Mouse (Mus musculus) cerebellum, postnatal 14 days (tissue): ENCODE data around the gene Lsr.
"Not testable (repeated sequence)": the region's sequence is repeated elsewhere in the genome, so short reads cannot be mapped to it uniquely, and the experiment has no call there.

Experiments
- DNase-seq, 2 experiments: peaks; one replicate each; pipeline ENCODE4 v3.0.0; 2021; ENCODE audit warnings: mixed read lengths in 2 of 2

Lsr gene

DNA sequence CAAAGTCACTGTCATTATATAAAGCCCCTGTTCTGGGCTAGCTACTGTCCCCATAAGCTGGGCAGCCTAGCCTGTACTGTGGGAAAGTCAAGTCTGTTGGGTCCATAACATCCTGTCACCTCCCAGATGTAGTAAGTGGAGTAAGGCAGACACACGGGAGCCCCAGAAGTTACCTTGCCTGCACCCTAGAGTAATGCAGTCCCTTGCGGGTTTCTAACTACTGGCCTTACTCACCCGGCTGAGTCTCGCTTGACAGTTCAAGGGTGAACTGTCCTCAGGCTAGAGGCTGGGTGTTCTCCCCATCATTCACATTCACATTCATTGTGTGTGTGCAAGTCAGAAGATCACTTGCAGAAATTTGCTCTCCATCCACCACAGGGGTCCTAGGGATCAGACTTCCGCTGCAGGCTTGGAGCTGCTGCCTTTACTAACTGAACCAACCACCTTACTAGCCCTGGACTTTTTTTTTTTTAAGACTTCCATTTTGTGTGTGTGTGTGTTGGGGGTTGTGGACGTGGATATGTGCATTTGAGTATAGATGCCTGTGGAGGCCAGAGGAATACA, 13.4 kb downstream of the Lsr start:
- no peak for DNase-seq

GRCm38 (mm10) chr7:30958866-30959487, 14.3 kb downstream of the Lsr start:
- DNase-seq = peak in 1 of 2 experiments; percentile 29

GRCm38 (mm10) chr7:30958109-30958865, 15.0 kb downstream of the Lsr start:
- peak; percentile 31 to 50 for DNase-seq

- peak; percentile 93 to 96 for DNase-seq
Observed at GRCm38 (mm10) chr7:30957367-30957783, 15.9 kb downstream of the Lsr start.

- peak; percentile 85 to 89 for DNase-seq
Observed at GRCm38 (mm10) chr7:30956756-30957366, 16.4 kb downstream of the Lsr start, which contains the start of gene Usf2. Gene Usf2, minus strand, starts transcription at chr7:30956803.

GRCm38 (mm10) chr7:30956357-30956751, 16.9 kb downstream of the Lsr start:
- DNase-seq = no peak

DNA sequence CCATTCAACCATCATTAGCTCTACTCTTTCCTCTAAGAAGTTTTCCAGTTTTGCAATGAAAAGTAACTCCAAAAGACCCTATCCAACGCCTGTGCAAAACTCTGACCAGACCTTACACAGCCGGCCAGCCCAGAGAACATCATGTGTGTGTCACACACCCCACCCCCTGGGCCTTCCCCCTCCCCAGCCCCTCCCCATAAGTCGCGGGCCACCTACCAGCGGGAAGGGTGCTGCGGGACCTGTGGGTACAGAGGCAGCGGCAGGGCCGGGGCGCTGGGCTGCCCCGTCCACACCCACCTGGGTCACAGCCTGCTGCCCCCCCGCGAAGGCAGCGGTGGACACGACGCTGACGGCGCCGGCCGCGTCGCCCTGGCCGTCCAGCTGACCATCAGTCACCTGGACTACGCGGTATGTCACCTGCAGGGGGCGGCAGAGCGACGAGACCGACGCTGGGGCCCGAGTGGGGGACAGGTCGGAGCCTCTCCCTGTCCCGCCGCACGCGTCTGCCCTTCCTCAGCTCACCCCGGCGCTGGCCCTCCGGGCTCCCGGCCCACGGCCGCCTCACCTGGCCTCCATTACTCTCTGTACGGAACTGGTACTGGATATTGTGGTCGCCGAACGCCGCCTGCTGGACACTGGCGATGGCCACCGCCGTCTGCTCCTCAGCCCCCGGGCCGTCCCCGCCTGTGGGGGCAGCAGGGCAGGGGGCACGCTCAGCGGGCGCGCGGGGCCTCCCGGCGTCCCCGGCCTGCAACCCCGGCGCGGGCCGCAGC, 17.5 kb downstream of the Lsr start:
- peak; percentile 91 to 97 for DNase-seq

GRCm38 (mm10) chr7:30954971-30955520, 18.2 kb downstream of the Lsr start:
- no peak for DNase-seq

DNA sequence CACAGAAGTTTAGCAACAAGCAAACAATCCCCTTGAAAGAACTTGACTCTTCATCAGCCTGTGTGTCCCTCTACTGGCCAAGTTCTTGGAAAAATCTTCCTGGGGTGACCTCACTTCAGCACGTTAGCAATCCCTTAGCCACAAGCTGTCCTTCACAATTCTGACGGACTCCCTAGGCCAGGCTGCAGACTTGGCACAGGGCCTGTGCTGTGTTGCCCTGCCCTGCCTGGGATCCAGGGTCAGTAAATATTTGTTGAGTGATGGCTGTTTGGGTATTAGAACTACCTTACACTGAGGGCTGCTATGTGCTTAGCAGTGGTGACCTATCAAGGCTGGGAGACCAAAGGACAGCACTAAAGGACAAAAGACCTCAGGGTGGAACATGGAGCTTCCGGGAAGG, 19.2 kb downstream of the Lsr start:
- no peak for DNase-seq

DNA sequence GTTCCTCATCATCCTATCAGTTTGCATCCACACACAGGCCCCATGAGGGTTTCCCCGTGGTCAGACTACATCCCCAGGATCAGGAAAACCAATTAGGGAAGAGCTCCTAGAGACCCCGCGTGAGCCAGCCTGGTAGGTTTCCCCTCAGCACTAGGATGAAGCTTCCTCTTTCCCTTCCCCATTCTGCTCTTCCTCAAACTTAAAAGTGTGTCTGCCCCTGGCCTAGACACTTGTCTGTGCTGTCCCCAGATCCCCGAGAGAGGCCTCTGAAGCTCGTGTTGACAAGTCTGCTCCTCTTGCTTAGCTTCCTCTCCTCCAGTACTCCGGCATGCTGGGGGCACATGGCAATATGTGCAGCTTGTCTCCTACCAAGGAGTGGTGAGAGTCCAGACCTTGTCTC, 19.8 kb downstream of the Lsr start:
- no peak for DNase-seq

DNA sequence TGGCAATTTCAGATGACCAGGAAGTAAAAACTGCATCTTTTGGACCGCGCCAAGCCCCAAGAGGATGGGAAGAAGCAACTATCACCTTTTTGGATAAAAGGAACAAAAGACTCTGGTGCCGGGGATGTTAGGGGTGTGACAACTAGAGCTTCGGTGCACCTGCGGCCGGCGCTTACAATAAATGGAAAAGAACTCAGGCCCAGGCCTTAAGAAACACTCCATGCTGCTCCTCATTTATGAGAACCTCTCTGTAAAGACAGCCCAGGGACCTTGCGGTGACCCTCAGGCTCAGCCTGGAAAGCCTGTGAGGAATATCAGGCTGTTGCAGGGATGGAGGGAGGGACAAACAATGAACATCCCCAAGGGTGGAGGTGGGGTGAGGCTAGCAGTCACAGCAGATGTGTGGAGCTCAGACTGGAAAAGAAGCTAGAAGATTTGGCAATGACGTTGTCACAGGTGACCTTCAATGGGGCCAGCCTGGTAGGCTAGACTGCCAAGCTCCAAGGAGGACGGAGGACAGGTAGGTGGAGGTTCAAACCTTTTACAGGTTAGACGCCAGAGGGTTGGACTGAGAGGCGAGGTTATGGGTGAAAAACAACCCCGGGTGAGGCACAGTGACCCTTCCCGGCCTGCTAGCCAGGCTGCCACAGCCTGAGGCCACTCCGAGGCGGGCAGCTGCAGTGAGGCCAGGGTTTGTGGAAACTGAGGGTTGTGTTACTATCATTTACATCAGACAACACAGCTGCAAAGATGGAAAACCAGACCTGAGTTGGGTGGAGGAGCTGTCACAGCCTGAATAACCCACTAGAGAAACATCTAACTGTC, 20.6 kb downstream of the Lsr start:
- DNase-seq = no peak

DNA sequence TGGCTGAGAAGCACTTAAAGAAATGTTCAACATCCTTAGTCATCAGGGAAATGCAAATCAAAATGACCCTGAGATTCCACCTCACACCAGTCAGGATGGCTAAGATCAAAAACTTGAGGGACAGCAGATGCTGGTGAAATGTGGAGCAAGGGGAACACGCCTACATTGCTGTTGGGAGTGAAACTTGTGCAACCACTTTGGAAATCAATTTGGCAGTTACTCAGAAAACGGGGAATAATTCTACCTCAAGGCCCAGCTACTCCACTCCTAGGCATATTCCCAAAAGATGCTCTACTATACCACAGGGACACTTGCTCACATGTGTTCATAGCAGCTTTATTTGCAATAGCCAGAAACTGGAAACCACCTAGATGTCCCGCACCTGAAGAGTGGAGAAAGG, 23.4 kb downstream of the Lsr start:
- not testable (repeated sequence) for DNase-seq

DNA sequence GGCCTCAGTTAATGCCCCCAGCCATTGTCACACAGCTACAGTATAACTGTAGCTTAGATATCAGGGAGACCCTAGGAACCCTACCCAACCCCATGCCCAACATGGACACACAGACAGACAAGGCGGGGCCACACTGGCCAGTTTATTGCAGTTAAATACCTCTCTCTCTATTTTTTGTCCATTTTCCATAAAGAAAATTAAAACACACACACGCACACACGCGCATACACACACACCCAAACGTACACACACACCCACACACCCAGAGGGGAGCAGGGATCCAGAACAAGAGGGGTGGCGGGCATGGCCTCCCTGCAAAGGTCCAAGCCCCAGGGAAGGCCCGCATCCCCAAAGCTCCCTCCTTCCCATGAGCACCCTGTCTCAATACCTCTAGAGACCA, 27.4 kb downstream of the Lsr start:
- no peak for DNase-seq

GRCm38 (mm10) chr7:30945466-30945865, 27.8 kb downstream of the Lsr start:
- peak; percentile 58 to 61 for DNase-seq

DNA sequence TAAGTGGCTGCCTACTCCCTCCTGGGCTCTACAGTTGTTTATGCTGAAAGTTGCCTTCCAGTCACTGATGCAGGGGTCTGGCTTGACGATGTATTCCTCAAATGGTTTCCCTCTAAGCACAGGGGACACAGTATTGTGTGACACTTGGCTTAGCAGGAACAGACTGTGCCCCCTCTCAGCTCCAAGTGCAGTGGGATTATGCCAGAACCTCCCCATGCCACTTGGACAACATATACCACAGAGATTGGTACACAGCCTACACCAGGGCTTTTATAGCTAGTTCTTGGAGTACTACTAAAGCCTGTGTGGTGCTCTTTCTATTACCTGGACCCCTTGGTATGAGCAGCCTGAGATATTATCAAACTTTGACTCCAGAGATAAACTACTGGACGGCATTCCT, 28.6 kb downstream of the Lsr start:
- DNase-seq = peak; percentile 45 to 55

DNA sequence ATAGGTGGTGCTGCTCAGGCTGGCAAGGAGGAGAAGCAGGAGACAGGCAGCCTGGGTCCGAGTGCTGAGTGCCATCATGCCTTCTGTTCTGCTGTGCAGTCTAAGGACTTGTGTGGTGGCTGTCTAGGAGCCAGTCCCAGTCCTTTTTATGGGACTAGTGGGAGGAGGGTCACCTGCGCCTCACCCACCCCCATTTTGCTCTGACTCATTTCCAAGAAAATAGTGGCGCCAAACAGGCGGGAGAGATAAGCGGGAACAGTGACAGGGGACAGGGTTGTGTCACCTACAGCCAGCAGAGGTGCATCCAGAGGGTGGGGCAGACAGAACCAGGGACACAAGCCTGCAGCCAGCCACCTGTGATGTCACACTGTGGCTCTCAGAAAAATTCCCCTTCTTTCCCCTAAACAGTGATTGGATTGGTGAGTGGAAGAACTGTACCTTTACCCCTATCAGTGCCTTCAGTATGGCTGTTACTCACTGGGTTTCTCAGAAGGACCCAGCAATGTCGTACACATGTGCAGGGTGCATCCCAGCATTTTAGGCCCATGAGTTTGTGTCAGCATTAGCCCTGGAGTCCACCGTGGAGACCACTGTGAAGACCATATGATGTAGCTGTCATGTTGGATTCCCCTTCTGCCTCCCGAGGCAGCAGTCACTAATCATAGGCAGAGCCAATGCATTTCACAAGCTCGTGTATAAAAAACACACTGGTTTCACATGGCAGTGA, 29.2 kb downstream of the Lsr start, which contains the start of gene Hamp:
Gene Hamp (minus strand): TSS at position 124 of the 727 bp plus-strand sequence.
- no peak for DNase-seq

- not testable (repeated sequence) for DNase-seq
Observed at GRCm38 (mm10) chr7:30942365-30942764, 30.9 kb downstream of the Lsr start.

DNA sequence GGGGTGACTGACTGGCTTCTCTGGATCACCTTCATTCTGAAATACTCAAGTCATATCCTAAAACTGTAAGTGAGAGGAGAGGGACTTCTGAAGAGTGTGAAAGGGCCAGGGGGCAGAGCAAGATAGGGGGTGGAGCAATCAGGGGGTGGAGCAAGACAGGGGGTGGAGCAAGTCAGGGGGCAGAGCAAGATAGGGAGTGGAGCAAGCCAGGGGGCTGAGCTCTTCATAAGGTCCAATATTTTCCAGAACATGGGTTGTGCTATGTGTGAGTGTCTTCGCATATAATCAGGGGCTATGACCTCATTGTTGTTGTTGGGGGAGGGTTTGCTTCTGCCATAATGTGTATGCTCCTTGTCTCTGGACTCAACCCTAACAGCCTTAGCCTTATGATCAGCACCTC, 33.2 kb downstream of the Lsr start:
- not testable (repeated sequence) for DNase-seq

GRCm38 (mm10) chr7:30935422-30936099, 37.7 kb downstream of the Lsr start:
- DNase-seq = not testable (repeated sequence)

DNA sequence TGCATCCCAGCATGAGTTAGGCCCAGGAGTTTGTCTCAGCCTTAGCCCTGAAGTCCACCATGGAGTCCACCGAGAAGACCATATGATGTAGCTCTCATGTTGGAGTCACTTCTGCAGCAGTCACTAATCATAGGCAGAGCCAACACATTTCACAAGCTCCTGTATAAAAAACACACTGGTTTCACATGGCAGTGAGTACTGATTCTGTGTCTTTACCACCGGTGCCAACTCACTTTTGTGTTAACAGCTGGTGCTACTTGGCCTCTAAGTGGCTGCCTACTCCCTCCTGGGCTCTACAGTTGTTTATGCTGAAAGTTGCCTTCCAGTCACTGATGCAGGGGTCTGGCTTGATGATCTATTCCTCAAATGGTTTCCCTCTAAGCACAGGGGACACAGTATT, 48.7 kb downstream of the Lsr start, which contains the start of gene Hamp2:
Gene Hamp2 (minus strand): TSS at position 101 of the 400 bp plus-strand sequence.
- not testable (repeated sequence) for DNase-seq
